19 mouse cellular contexts compared by ENCODE assay signal in genomic region chr19:53881786-53882185, GRCm38 (mm10).
"Had no signal": no experiment of that assay in that cellular context is flagged by ENCODE, and none has a peak within 500 bp of the region (broad histone marks: within the 10 kb centered on the region; RNA-seq: fewer than 3 reads in every experiment).

No protein-coding gene starts in this region.

- H3K27ac ChIP-seq: kidney, embryonic 15.5 days; left cerebral cortex, adult 2 months; liver, embryonic 13.5 days; macrophage; midbrain, embryonic 10.5 days had no signal

- H3K9ac ChIP-seq: kidney, embryonic 15.5 days; liver, embryonic 13.5 days had no signal

- DNase-seq: kidney, adult 2 months; kidney, postnatal 10 days; kidney, postnatal 36 days; layer of hippocampus, postnatal 36 days; liver, embryonic 13.5 days; lung, adult 2 months; lung, postnatal 14 days; right cerebral cortex, adult 18-20 months; right cerebral cortex, postnatal 14 days; right cerebral cortex, postnatal 4 days; spleen, adult 18-20 months; thymus, adult 18-20 months; thymus, postnatal 36 days had no signal

- ATAC-seq: intestine, postnatal 0 days; midbrain, embryonic 16.5 days had no signal

- H3K36me3 ChIP-seq: kidney, embryonic 15.5 days; liver, embryonic 13.5 days; midbrain, embryonic 10.5 days had no signal

- H3K4me3 ChIP-seq: kidney, embryonic 15.5 days; left cerebral cortex, adult 2 months; liver, embryonic 13.5 days; midbrain, embryonic 10.5 days had no signal

- H3K27me3 ChIP-seq: kidney, embryonic 15.5 days; liver, embryonic 13.5 days had no signal

- H3K9me3 ChIP-seq: kidney, embryonic 15.5 days; liver, embryonic 13.5 days; midbrain, embryonic 10.5 days had no signal

- H3K4me2 ChIP-seq: kidney, embryonic 15.5 days; liver, embryonic 13.5 days had no signal
